Mouse (Mus musculus): ENCODE measurements around the gene Foxc1. TPM values are rescaled to one million over a fixed set of nuclear protein-coding genes. Genes with fewer than 3 reads are reported as not detected.

Foxc1 gene
- polyA plus RNA-seq, 1 experiment from 2014 or later, result 1.3 TPM

Other genes with a start within 250 kb of the Foxc1 start
- gene A530084C06Rik, start 247.3 kb upstream of the Foxc1 start, polyA plus RNA-seq (2015; fragmentation: Nextera tagmentation; extraction: Ambion mirVana), result not detected in 2 replicates
- 4.7 and 5.5 TPM in 2 replicates for gene Foxf2, start 180.8 kb upstream of the Foxc1 start, polyA plus RNA-seq (2015; fragmentation: Nextera tagmentation; extraction: Ambion mirVana)